In genomic region chr6:137211441-137211840, GRCm38 (mm10) we compare ENCODE assay signal across 25 mouse cellular contexts. TPM values are rescaled to one million over a fixed set of nuclear protein-coding genes. Genes with fewer than 3 reads are reported as not detected.
DNase-seq lines count a peak whose midpoint lies in the region; ATAC-seq lines count a peak whose summit lies in the region.
"Had no signal": no experiment of that assay in that cellular context is flagged by ENCODE, and none has a peak within 500 bp of the region (broad histone marks: within the 10 kb centered on the region; RNA-seq: fewer than 3 reads in every experiment).

No protein-coding gene starts in this region.

- no peak overlapping the region for H3K9ac ChIP-seq in kidney, embryonic 14.5 days (ENCODE audit: low read depth, low read length)
- H3K9ac ChIP-seq: heart, embryonic 12.5 days; heart, embryonic 15.5 days; hindbrain, embryonic 13.5 days had no signal

- no peaks in the 10 kb centered on the region for H3K27me3 ChIP-seq in kidney, embryonic 14.5 days (ENCODE audit: control insufficient read depth, insufficient read depth, low read length)
- H3K27me3 ChIP-seq: heart, embryonic 12.5 days; heart, embryonic 15.5 days; hindbrain, embryonic 13.5 days had no signal

- H3K4me2 ChIP-seq in kidney, embryonic 14.5 days (replicated peaks; ENCODE audit: low read depth, low read length) = no peak overlapping the region
- H3K4me2 ChIP-seq: heart, embryonic 12.5 days; heart, embryonic 15.5 days; hindbrain, embryonic 13.5 days had no signal

- no peak overlapping the region for H3K27ac ChIP-seq in kidney, embryonic 14.5 days (ENCODE audit: low read depth, low read length)
- H3K27ac ChIP-seq: forebrain, embryonic 10.5 days; heart, embryonic 15.5 days; hindbrain, embryonic 10.5 days; hindbrain, embryonic 13.5 days had no signal

- no peak overlapping the region for H3K4me3 ChIP-seq in kidney, embryonic 14.5 days (ENCODE audit: low read length)
- H3K4me3 ChIP-seq: forebrain, embryonic 10.5 days; heart, embryonic 12.5 days; heart, embryonic 15.5 days; hindbrain, embryonic 10.5 days; hindbrain, embryonic 13.5 days had no signal

- 0 out of 2 replicates have a peak, but pooled peaks cover 4% of the 10 kb centered on the region for H3K9me3 ChIP-seq in kidney, embryonic 14.5 days (ENCODE audit: control insufficient read depth, low read length)
- H3K9me3 ChIP-seq: forebrain, embryonic 10.5 days; heart, embryonic 12.5 days; heart, embryonic 15.5 days; hindbrain, embryonic 10.5 days; hindbrain, embryonic 13.5 days had no signal

- no peaks in the 10 kb centered on the region; the same call in 1 of the 2 replicates for H3K4me1 ChIP-seq in kidney, embryonic 14.5 days (ENCODE audit: control insufficient read depth, insufficient read depth, low read length)
- H3K4me1 ChIP-seq: forebrain, embryonic 10.5 days; heart, embryonic 12.5 days; hindbrain, embryonic 10.5 days; hindbrain, embryonic 13.5 days had no signal

- 52% methylated on average over 2 of the region's 2 CpGs for WGBS in kidney, embryonic 14.5 days

- DNase-seq in kidney, adult 18-20 months = peak; percentile 37
- peak; percentile 65 for DNase-seq in kidney, adult 9 months
- peak; percentile 23 for DNase-seq in kidney, postnatal 10 days
- peak; percentile 46 to 60 for DNase-seq in kidney, postnatal 36 days
- no peak for DNase-seq in layer of hippocampus, adult 9-11 months
- DNase-seq: adrenal gland, adult 2 months; adrenal gland, postnatal 14 days; cerebellum, adult 11 months; cerebellum, adult 2 months; cerebellum, postnatal 36 days; embryo, embryonic 11 days; gastrocnemius, postnatal 25 days; heart, adult 18-20 months; heart, postnatal 10 days; heart, postnatal 36 days had no signal

- no peak for ATAC-seq in kidney, embryonic 14.5 days (ENCODE audit: low FRiP score, low TSS enrichment)
- ATAC-seq: CD4-positive, CD25-positive, alpha-beta regulatory T cell, adult 4 months; forebrain, embryonic 14.5 days; hindbrain, embryonic 16.5 days had no signal

- no peaks in the 10 kb centered on the region for H3K36me3 ChIP-seq in kidney, embryonic 14.5 days (ENCODE audit: control insufficient read depth, insufficient read depth, low read length)
- H3K36me3 ChIP-seq: forebrain, embryonic 10.5 days; heart, embryonic 12.5 days; heart, embryonic 15.5 days; hindbrain, embryonic 10.5 days; hindbrain, embryonic 13.5 days had no signal

RNA-seq across cellular contexts. Expression of gene Ptpro, which starts 40.7 kb away (rescaled TPM):
- 6.2 and 11.5 TPM in 2 replicates for polyA plus RNA-seq in kidney, embryonic 14.5 days (2014; fragmentation: Nextera tagmentation; extraction: Ambion mirVana)
- polyA plus RNA-seq: C2C12 had no signal

RNA-seq across cellular contexts. Expression of gene Rerg, which starts 41.1 kb away (rescaled TPM):
- polyA plus RNA-seq in kidney, embryonic 14.5 days (2014; fragmentation: Nextera tagmentation; extraction: Ambion mirVana) = 8.8 and 13.2 TPM in 2 replicates
- polyA plus RNA-seq: CD4-positive, CD25-positive, alpha-beta regulatory T cell, adult 4 months had no signal
